Mouse (Mus musculus) left cerebral cortex, adult 2 months (tissue): Measurements from ENCODE around the gene Aqp11. TPM values are rescaled to one million over a fixed set of nuclear protein-coding genes. Genes with fewer than 3 reads are reported as not detected.
A peak's percentile ranks its signal among the peaks of the same experiment; 100 is the strongest.

Experiments
- DNase-seq, 2 experiments: peaks; one replicate each; pipeline ENCODE4 v3.0.0; 2021 to 2022; ENCODE audit warnings: low spot score in 2 of 2, mixed read lengths in 1 of 2; ENCODE audit errors: extremely low spot score in 1 of 2
- H3K27ac ChIP-seq: fragments of 200-600 bp; 2 replicates; pipeline ENCODE4 v1.8.1; 2022
- H3K4me3 ChIP-seq: fragments of 200-600 bp; 2 replicates; pipeline ENCODE4 v1.8.1; 2022
- CTCF ChIP-seq: fragments of 200-600 bp; IDR thresholded peaks from 2 replicates; pipeline ENCODE4 v1.8.1; 2022; ENCODE audit warnings: antibody characterized with exemption, mild to moderate bottlenecking, moderate library complexity
- intact Hi-C: fragments of 180-260 bp; cut with DNase I; formaldehyde crosslinking; loops from one replicate; pipeline ENCODE4 v1.15.1; 2025
- total RNA-seq, 2 experiments: library from RNA; stranded (reverse); gene quantifications; 2 replicates each; pipeline ENCODE4 v1.2.3; 2021

Aqp11 gene
- total RNA-seq, 2 experiments from 2014 or later, result 22.3 to 23.6 TPM

- no peak for TF ChIP-seq CTCF
- DNase-seq, result no peak
- Histone ChIP-seq H3K27ac (no peak overlapping the region), H3K4me3 (no peak overlapping the region)
- intact Hi-C loops, result no loop called here
Measured at GRCm38 (mm10) chr7:97723646-97724538, 14.2 kb downstream of the Aqp11 start.

- DNase-seq, result no peak
- peak overlapping the region; percentile 50; the same call in 1 of the 2 replicates for H3K27ac ChIP-seq
- intact Hi-C loops, result no loop called here
- no peak overlapping the region for H3K4me3 ChIP-seq
- no peak for TF ChIP-seq CTCF
Measured at GRCm38 (mm10) chr7:97722278-97722918, 15.7 kb downstream of the Aqp11 start.

DNA sequence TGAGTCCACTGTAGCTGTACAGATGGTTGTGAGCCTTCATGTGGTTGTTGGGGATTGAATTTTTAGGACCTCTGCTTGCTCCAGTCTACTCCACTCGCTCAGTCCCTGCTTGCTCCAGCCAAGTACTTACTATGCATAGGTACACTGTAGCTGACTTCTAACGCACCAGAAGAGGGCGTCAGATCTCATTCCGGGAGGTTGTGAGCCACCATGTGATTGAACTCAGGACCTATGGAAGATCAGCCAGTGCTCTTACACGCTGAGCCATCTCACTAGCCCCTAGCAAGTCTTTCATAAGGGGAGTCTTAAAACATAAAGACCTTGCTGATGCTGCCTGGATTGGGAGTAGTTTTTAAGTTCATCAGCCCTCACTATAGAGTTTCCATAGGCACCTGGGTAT is 18.0 kb downstream of the Aqp11 start:
- TF ChIP-seq CTCF, result peak; percentile 8

DNA sequence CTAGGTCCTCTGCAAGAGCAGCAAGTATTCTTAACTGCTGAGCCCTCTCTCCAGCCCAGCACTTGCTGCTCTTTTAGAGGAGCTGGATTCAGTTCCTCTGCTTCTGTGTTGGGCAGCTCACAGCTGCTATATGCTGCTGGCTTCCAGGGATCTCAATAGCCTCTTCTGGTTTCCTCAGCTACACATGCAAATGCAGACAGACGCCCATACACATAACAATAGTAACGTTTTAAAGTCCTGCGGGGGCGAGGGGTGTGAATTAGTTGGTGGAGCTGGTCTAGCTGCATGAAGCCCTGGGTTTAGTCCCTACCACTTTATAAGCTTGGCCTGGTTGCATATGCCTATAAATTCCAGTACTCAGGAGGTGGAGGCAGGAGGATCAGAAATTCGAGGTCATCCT is 19.0 kb downstream of the Aqp11 start:
- no peak for TF ChIP-seq CTCF
- peak in 1 of 2 experiments; percentile 49 for DNase-seq
- no peak overlapping the region for H3K4me3 ChIP-seq
- intact Hi-C loops, result no loop called here
- H3K27ac ChIP-seq, result peak overlapping the region; percentile 38; the same call in 1 of the 2 replicates

More for the DNA sequence above, 18.0 kb downstream of the Aqp11 start:
- Histone ChIP-seq H3K27ac (no peak overlapping the region), H3K4me3 (no peak overlapping the region)
- DNase-seq, result no peak
- intact Hi-C loops, result no loop called here

GRCm38 (mm10) chr7:97717326-97717725 is 20.8 kb downstream of the Aqp11 start:
- no peak for DNase-seq
- no peak for TF ChIP-seq CTCF
- Histone ChIP-seq H3K27ac (no peak overlapping the region), H3K4me3 (no peak overlapping the region)
- intact Hi-C loops, result no loop called here

DNA sequence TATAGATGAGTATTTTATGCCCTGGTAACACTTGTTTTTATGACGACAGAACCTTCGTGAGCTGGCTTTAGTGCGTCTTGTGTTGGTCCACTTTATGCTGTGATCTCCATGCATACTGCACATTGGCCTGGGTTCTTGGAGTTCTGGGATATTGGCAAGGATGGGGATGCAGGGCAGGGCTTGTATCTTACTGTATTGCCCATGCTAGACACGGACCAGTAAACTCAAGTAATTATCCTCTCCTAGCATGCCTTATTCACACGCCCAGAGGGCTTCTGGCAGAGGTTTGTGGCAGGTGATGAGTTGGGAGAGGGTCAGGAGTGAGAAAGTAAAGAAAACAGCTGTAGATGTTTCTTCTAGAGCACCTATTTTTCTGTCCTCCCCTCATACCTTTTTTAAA is 23.4 kb downstream of the Aqp11 start:
- H3K4me3 ChIP-seq, result no peak overlapping the region
- H3K27ac ChIP-seq, result no peak overlapping the region
- no peak for DNase-seq
- no peak for TF ChIP-seq CTCF
- intact Hi-C loops, result no loop called here

DNA sequence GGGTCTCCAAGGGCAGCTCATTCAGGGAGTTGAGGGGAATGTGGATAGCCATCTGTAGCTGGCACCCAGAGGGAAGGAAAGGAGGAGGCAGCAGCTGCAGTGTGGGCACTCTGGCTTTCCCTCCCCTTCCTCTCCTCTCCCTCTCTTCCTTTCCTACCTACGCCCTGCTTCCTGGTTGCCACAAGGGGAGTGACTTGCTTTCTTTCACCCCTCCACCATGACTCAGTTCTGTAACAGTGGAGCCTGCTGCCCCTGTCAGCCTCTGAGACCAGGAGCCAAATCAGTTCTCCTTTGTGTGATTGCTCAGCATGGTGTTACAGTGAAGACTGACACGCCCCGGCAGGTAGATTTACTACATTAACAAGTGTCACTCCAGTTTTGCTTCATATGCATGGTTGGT is 28.9 kb downstream of the Aqp11 start:
- no peak; the same call in 1 of the 2 replicates for TF ChIP-seq CTCF
- no peak for DNase-seq
- H3K27ac ChIP-seq, result peak overlapping the region; percentile 44; the same call in 1 of the 2 replicates
- intact Hi-C loops, result no loop called here
- no peak overlapping the region for H3K4me3 ChIP-seq

GRCm38 (mm10) chr7:97707809-97708208 is 30.3 kb downstream of the Aqp11 start:
- TF ChIP-seq CTCF, result no peak
- DNase-seq, result no peak
- Histone ChIP-seq H3K27ac (no peak overlapping the region), H3K4me3 (no peak overlapping the region)
- intact Hi-C loops, result no loop called here

- DNase-seq, result no peak
- H3K27ac ChIP-seq, result no peak overlapping the region
- H3K4me3 ChIP-seq, result no peak overlapping the region
- intact Hi-C loops, result no loop called here
- TF ChIP-seq CTCF, result no peak
Measured at GRCm38 (mm10) chr7:97707123-97707522, 31.0 kb downstream of the Aqp11 start.

GRCm38 (mm10) chr7:97701106-97701505 is 37.0 kb downstream of the Aqp11 start:
- DNase-seq, result no peak
- intact Hi-C loops, result no loop called here
- no peak overlapping the region for H3K27ac ChIP-seq
- no peak for TF ChIP-seq CTCF
- no peak overlapping the region for H3K4me3 ChIP-seq

GRCm38 (mm10) chr7:97700173-97700572 is 37.9 kb downstream of the Aqp11 start:
- Histone ChIP-seq H3K27ac (no peak overlapping the region), H3K4me3 (no peak overlapping the region)
- TF ChIP-seq CTCF, result no peak
- intact Hi-C loops, result no loop called here
- no peak for DNase-seq
